Mouse (Mus musculus) kidney, adult 11 months (tissue): ENCODE measurements around the gene Tmc2.

ENCODE experiments used
- DNase-seq: peaks from one replicate; pipeline ENCODE4 v3.0.0; 2022

Tmc2 gene

GRCm38 (mm10) chr2:130194894-130195293 is at the start of gene Tmc2:
Gene Tmc2, plus strand, starts transcription at chr2:130195194.
- DNase-seq, result no peak

- DNase-seq, result no peak
These were observed 48.8 kb upstream of the Tmc2 start for GRCm38 (mm10) chr2:130146089-130146668.

- no peak for DNase-seq
These were observed 39.8 kb upstream of the Tmc2 start for GRCm38 (mm10) chr2:130155171-130155570.

- DNase-seq, result no peak
These were observed 39.1 kb upstream of the Tmc2 start for GRCm38 (mm10) chr2:130155851-130156250.

- DNase-seq, result no peak
These were observed 37.5 kb upstream of the Tmc2 start for GRCm38 (mm10) chr2:130157231-130158087.

GRCm38 (mm10) chr2:130158088-130158437 is 36.9 kb upstream of the Tmc2 start:
- no peak for DNase-seq

GRCm38 (mm10) chr2:130162701-130163100 is 32.3 kb upstream of the Tmc2 start:
- DNase-seq, result no peak

GRCm38 (mm10) chr2:130166311-130167214 is 28.4 kb upstream of the Tmc2 start:
- DNase-seq, result peak; percentile 14

GRCm38 (mm10) chr2:130167861-130168260 is 27.1 kb upstream of the Tmc2 start:
- peak; percentile 11 for DNase-seq

GRCm38 (mm10) chr2:130171674-130172073 is 23.3 kb upstream of the Tmc2 start:
- no peak for DNase-seq

- DNase-seq, result no peak
These were observed 18.2 kb upstream of the Tmc2 start for GRCm38 (mm10) chr2:130176820-130177219.

- no peak for DNase-seq
These were observed 16.7 kb upstream of the Tmc2 start for GRCm38 (mm10) chr2:130178381-130178705.

- peak; percentile 83 for DNase-seq
These were observed 16.1 kb upstream of the Tmc2 start, which contains the start of gene Snrpb for GRCm38 (mm10) chr2:130178706-130179506. Gene Snrpb, minus strand, starts transcription at chr2:130179403.

GRCm38 (mm10) chr2:130179507-130180019 is 15.4 kb upstream of the Tmc2 start:
- no peak for DNase-seq

GRCm38 (mm10) chr2:130188391-130188790 is 6.6 kb upstream of the Tmc2 start:
- DNase-seq, result no peak

GRCm38 (mm10) chr2:130200961-130201360 is 6.0 kb downstream of the Tmc2 start:
- DNase-seq, result no peak

- DNase-seq, result no peak
These were observed 12.4 kb downstream of the Tmc2 start for GRCm38 (mm10) chr2:130207376-130207775.

GRCm38 (mm10) chr2:130207996-130208395 is 13.0 kb downstream of the Tmc2 start:
- DNase-seq, result no peak

- no peak for DNase-seq
These were observed 14.6 kb downstream of the Tmc2 start for GRCm38 (mm10) chr2:130209636-130210035.

- DNase-seq, result no peak
These were observed 16.6 kb downstream of the Tmc2 start for GRCm38 (mm10) chr2:130211581-130211980.

- peak; percentile 2 for DNase-seq
These were observed 51.9 kb downstream of the Tmc2 start for GRCm38 (mm10) chr2:130246912-130247311.

- no peak for DNase-seq
These were observed 53.2 kb downstream of the Tmc2 start for GRCm38 (mm10) chr2:130248226-130248625.
